Mouse (Mus musculus): ENCODE measurements at regions not wholly inside any gene's neighbourhood (a gene's known extent, or its start where the extent isn't known, plus 50 kb on each side); places are given as distances from the start of the nearest gene placed in this dataset.

GRCm38 (mm10) chr10:46819133-46819532, 1241.5 kb downstream of the Hace1 start:
- no peak overlapping the region for H3K4me3 ChIP-seq
- intact Hi-C loops (cut with DNase I): no loop called here
- TF ChIP-seq EP300 (IDR thresholded peaks at IDR 0.05; ENCODE audit: insufficient read depth, low read depth, low read length) (no peak), CTCF (IDR thresholded peaks at IDR 0.05) (no peak), POLR2A (IDR thresholded peaks at IDR 0.05; ENCODE audit: insufficient read depth, low read depth, low read length) (no peak)
- DNase-seq: no peak
- WGBS: 92% methylated on average over 2 of the region's 2 CpGs
- no peaks in the 10 kb centered on the region for H3K4me1 ChIP-seq (ENCODE audit: control insufficient read depth, insufficient read depth, low read length)
- H3K27me3 ChIP-seq (ENCODE audit: control insufficient read depth, insufficient read depth, low read length): no peaks in the 10 kb centered on the region
- H3K27ac ChIP-seq: no peak overlapping the region
- H3K36me3 ChIP-seq (ENCODE audit: control insufficient read depth, insufficient read depth, low read length): no peaks in the 10 kb centered on the region
- H3K79me2 ChIP-seq (replicated peaks; ENCODE audit: control insufficient read depth, insufficient read depth, low read length): no peaks in the 10 kb centered on the region
- H3K9ac ChIP-seq (ENCODE audit: low read depth, low read length): no peak overlapping the region

DNA sequence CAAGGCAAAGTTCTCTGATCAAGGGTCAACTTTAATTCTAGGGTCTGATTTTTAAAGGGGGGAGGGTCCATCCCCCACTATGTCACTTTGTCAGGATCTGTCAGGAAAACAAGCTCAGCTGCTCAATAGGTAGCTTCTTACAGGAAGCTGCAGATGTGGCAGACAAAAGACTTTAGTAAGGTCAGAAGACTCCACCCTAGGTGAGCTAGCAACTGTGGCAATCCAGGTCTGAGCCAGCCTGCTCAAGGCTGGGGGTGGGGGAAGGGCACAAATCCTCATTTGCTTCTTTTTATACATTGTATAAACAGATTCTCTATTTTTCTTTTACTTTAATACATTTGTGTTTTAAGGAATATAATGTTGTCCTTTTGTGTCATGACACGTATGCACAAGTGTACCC, 1242.3 kb downstream of the Hace1 start:
- intact Hi-C loops (cut with DNase I): no loop called here
- 92% methylated on average over 1 of the region's 1 CpGs for WGBS

GRCm38 (mm10) chr10:46823837-46824236, 1246.2 kb downstream of the Hace1 start:
- no peaks in the 10 kb centered on the region for H3K79me2 ChIP-seq (replicated peaks; ENCODE audit: control insufficient read depth, insufficient read depth, low read length)
- DNase-seq: no peak
- no peaks in the 10 kb centered on the region for H3K4me1 ChIP-seq (ENCODE audit: control insufficient read depth, insufficient read depth, low read length)
- no peak overlapping the region for H3K27ac ChIP-seq
- no peaks in the 10 kb centered on the region for H3K27me3 ChIP-seq (ENCODE audit: control insufficient read depth, insufficient read depth, low read length)
- 67% methylated on average over 1 of the region's 1 CpGs for WGBS
- no peak overlapping the region for H3K4me3 ChIP-seq
- TF ChIP-seq POLR2A (IDR thresholded peaks at IDR 0.05; ENCODE audit: insufficient read depth, low read depth, low read length) (no peak), EP300 (IDR thresholded peaks at IDR 0.05; ENCODE audit: insufficient read depth, low read depth, low read length) (no peak), CTCF (IDR thresholded peaks at IDR 0.05) (no peak)
- intact Hi-C loops (cut with DNase I): no loop called here
- H3K9ac ChIP-seq (ENCODE audit: low read depth, low read length): no peak overlapping the region
- no peaks in the 10 kb centered on the region for H3K36me3 ChIP-seq (ENCODE audit: control insufficient read depth, insufficient read depth, low read length)

More for the DNA sequence above, 1242.3 kb downstream of the Hace1 start:
- H3K4me1 ChIP-seq (ENCODE audit: control insufficient read depth, insufficient read depth, low read length): no peaks in the 10 kb centered on the region
- no peaks in the 10 kb centered on the region for H3K79me2 ChIP-seq (replicated peaks; ENCODE audit: control insufficient read depth, insufficient read depth, low read length)
- H3K27ac ChIP-seq: no peak overlapping the region
- DNase-seq: no peak
- H3K4me3 ChIP-seq: no peak overlapping the region
- no peaks in the 10 kb centered on the region for H3K36me3 ChIP-seq (ENCODE audit: control insufficient read depth, insufficient read depth, low read length)
- no peak overlapping the region for H3K9ac ChIP-seq (ENCODE audit: low read depth, low read length)
- no peak for TF ChIP-seq POLR2A (IDR thresholded peaks at IDR 0.05; ENCODE audit: insufficient read depth, low read depth, low read length)
- no peak for TF ChIP-seq EP300 (IDR thresholded peaks at IDR 0.05; ENCODE audit: insufficient read depth, low read depth, low read length)
- TF ChIP-seq CTCF (IDR thresholded peaks at IDR 0.05): no peak
- no peaks in the 10 kb centered on the region for H3K27me3 ChIP-seq (ENCODE audit: control insufficient read depth, insufficient read depth, low read length)

GRCm38 (mm10) chr10:46826012-46826411, 1248.4 kb downstream of the Hace1 start:
- no peaks in the 10 kb centered on the region for H3K36me3 ChIP-seq (ENCODE audit: control insufficient read depth, insufficient read depth, low read length)
- no peaks in the 10 kb centered on the region for H3K4me1 ChIP-seq (ENCODE audit: control insufficient read depth, insufficient read depth, low read length)
- H3K4me3 ChIP-seq: no peak overlapping the region
- no peak overlapping the region for H3K9ac ChIP-seq (ENCODE audit: low read depth, low read length)
- WGBS: 59% methylated on average over 3 of the region's 3 CpGs
- no peak for TF ChIP-seq EP300 (IDR thresholded peaks at IDR 0.05; ENCODE audit: insufficient read depth, low read depth, low read length)
- no peak for TF ChIP-seq POLR2A (IDR thresholded peaks at IDR 0.05; ENCODE audit: insufficient read depth, low read depth, low read length)
- TF ChIP-seq CTCF (IDR thresholded peaks at IDR 0.05): no peak
- no peak overlapping the region for H3K27ac ChIP-seq
- no peaks in the 10 kb centered on the region for H3K79me2 ChIP-seq (replicated peaks; ENCODE audit: control insufficient read depth, insufficient read depth, low read length)
- H3K27me3 ChIP-seq (ENCODE audit: control insufficient read depth, insufficient read depth, low read length): no peaks in the 10 kb centered on the region
- DNase-seq: no peak
- intact Hi-C loops (cut with DNase I): no loop called here

DNA sequence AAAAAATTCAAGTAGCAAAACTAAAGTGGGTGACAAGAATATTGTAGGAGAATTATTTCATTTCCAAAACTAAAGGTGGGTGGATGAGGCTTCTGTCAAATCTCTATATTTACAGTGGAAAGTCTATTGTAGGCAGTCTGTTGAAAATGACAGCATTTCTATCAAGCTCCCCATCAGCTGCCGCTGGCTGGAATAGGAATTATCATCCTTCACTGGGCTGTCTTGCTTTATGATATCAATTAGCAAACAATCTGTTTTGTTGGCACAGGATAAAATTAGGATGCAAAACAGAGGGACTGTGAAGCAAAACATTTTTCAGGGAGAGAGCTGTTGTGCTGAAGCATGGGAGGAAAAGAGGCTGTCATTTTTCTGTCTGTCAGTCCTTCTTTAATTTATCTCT, 1249.0 kb downstream of the Hace1 start:
- Histone ChIP-seq H3K9ac (ENCODE audit: low read depth, low read length) (no peak overlapping the region), H3K4me1 (ENCODE audit: control insufficient read depth, insufficient read depth, low read length) (no peaks in the 10 kb centered on the region), H3K27ac (no peak overlapping the region), H3K79me2 (replicated peaks; ENCODE audit: control insufficient read depth, insufficient read depth, low read length) (no peaks in the 10 kb centered on the region), H3K27me3 (ENCODE audit: control insufficient read depth, insufficient read depth, low read length) (no peaks in the 10 kb centered on the region), H3K4me3 (no peak overlapping the region), H3K36me3 (ENCODE audit: control insufficient read depth, insufficient read depth, low read length) (no peaks in the 10 kb centered on the region)
- DNase-seq: no peak
- TF ChIP-seq POLR2A (IDR thresholded peaks at IDR 0.05; ENCODE audit: insufficient read depth, low read depth, low read length) (no peak), CTCF (IDR thresholded peaks at IDR 0.05) (no peak), EP300 (IDR thresholded peaks at IDR 0.05; ENCODE audit: insufficient read depth, low read depth, low read length) (no peak)
- intact Hi-C loops (cut with DNase I): no loop called here
- 43% methylated on average over 1 of the region's 1 CpGs for WGBS

- Histone ChIP-seq H3K27ac (no peak overlapping the region), H3K9ac (ENCODE audit: low read depth, low read length) (no peak overlapping the region), H3K36me3 (ENCODE audit: control insufficient read depth, insufficient read depth, low read length) (no peaks in the 10 kb centered on the region), H3K27me3 (ENCODE audit: control insufficient read depth, insufficient read depth, low read length) (no peaks in the 10 kb centered on the region), H3K4me1 (ENCODE audit: control insufficient read depth, insufficient read depth, low read length) (no peaks in the 10 kb centered on the region), H3K79me2 (replicated peaks; ENCODE audit: control insufficient read depth, insufficient read depth, low read length) (no peaks in the 10 kb centered on the region), H3K4me3 (no peak overlapping the region)
- TF ChIP-seq POLR2A (IDR thresholded peaks at IDR 0.05; ENCODE audit: insufficient read depth, low read depth, low read length) (no peak), CTCF (IDR thresholded peaks at IDR 0.05) (peak; percentile 22)
- intact Hi-C loops (cut with DNase I): no loop called here
- DNase-seq: no peak
- 83% methylated on average over 1 of the region's 1 CpGs for WGBS
Measured at GRCm38 (mm10) chr10:46827109-46827812, 1249.6 kb downstream of the Hace1 start.
